Mouse (Mus musculus) cerebellum, adult 18-20 months (tissue): ENCODE results near the gene Slc11a2.
"Not testable (repeated sequence)": the region's sequence is repeated elsewhere in the genome, so short reads cannot be mapped to it uniquely, and the experiment has no call there.

ENCODE experiments used
- DNase-seq, 2 experiments: peaks; one replicate each; pipeline ENCODE4 v3.0.0; 2021

Slc11a2 gene

DNA sequence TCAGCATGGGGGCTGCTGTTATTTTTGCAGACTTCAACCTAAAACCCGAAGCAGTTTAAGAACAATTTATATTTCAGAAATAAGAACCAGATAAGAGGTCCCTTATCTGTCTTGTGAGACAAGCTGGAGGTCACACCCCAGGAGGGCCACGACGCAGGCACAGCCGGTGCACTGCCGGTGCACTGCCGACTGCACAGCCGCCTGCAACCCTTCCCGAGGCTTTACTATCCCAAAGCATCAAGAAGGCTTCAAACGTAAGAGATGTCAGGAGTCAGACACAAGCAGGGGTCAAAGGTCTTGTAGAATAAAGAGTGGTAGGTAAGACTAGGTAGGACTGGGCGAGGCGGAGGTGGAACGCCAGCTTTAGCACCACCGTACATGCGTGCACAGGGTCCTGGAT, 22.5 kb downstream of the Slc11a2 start:
- no peak for DNase-seq

- no peak for DNase-seq
These were observed 23.1 kb downstream of the Slc11a2 start for GRCm38 (mm10) chr15:100401811-100402210.

DNA sequence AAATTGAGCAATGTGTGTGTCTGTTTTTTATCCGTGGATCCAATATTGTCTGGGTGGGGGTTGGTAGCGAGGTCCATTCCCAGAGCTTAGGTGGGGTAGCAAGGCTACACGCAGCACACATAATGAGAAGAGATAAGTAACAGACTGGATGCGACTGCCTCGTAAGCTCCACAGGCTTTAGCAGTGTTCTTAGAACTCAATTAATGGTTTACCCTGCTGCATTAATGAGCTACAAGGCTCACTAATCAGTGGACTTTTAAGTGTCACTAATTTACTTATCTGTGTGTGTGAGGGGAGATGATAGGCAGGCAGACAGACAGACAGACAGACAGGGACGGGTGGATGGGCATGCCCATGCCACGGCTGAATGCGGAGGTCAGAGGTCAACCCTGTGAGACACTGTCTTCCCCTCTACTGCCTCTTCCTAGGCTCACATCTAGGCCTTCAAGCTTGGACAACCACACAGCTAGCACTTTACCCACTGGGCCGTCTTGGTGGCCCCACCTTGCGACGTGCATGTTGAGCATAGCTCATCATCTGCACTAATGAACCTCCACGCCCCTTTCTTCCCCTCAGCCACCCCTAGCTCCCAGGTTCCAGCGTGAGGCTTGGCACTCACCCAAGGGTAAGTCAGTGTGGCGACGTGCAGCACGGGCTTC, 24.2 kb downstream of the Slc11a2 start:
- DNase-seq, result no peak

DNA sequence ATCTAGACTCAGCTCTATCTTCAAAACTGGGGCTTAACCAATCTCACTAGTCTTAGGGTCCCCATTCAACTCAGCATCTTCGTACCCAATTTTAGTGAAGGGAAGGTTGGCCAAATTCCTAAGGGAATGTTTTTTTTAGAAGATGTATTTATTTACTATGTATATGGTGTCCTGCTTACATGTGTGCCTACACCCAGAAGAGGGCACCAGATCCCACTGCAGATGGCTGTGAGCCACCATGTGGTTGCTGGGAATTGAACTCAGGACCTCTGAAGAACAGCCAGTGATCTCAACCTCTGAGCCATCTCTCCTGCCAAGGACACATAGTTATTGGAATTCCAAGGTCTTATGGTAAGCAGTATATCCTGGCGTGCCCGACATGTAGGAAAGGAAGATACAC, 29.3 kb downstream of the Slc11a2 start:
- DNase-seq, result no peak

- DNase-seq, result no peak
These were observed 31.9 kb downstream of the Slc11a2 start for GRCm38 (mm10) chr15:100393016-100393415.

DNA sequence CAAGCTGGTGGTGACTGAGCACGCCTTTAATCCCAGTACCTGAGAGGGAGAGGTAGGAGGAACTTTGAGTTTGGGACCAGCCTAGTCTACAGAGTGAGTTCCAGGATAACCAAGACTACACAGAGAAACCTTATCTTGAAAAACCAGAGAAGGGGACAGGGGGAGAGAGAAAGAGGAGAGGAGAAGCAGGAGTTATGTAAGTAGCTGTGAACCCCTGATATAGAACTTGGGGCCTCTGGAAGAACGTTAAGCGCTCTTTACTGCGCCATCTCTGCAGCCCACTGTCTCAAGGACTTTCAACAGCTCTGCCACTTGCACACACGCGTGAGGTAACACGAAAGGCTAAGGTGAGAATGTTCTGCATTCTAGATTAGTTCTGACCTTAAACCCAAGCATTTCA, 33.3 kb downstream of the Slc11a2 start:
- DNase-seq, result no peak

GRCm38 (mm10) chr15:100391066-100391465, 33.8 kb downstream of the Slc11a2 start:
- no peak for DNase-seq

DNA sequence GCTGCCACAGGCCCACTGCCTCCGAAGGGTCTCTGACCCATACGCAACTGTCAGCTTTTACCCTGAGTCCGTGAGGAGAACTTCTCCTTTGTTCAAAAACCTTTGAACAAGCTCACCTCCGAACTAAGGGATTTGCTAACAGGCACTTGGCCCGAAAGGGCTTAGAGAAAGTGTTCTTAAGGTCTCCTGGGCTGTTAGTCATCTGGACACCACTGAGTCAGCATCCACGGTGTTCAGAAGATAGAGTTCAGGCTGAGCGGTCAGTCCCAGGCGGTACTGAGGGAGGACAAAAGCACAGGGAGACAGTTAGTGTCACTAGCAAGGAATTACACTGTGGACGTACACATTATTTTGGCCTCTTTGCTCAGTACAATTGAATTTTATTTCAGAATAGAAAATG, 36.0 kb downstream of the Slc11a2 start:
- DNase-seq, result no peak

- DNase-seq, result no peak
These were observed 36.5 kb downstream of the Slc11a2 start for GRCm38 (mm10) chr15:100388224-100388835.

GRCm38 (mm10) chr15:100387544-100388223, 37.2 kb downstream of the Slc11a2 start:
- DNase-seq, result no peak

DNA sequence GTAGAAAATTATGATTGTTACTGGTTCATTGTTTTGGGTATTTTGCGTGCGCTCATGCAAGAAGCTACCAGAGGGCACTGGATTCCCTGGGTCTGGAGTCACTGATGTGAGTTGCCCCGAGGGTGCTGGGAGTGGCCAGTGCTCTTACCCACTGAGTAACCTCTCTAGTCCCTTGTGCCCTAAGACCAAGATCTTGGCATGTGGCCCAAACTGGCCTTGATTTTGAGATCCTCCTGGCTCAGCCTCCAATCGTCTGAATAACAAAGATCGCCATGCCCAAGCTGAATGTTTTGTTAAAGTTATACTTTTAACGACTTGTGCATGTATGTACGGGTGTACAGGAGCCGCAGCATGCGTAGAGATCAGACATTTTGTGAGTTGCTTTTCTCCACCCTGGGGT, 39.2 kb downstream of the Slc11a2 start:
- DNase-seq, result no peak

DNA sequence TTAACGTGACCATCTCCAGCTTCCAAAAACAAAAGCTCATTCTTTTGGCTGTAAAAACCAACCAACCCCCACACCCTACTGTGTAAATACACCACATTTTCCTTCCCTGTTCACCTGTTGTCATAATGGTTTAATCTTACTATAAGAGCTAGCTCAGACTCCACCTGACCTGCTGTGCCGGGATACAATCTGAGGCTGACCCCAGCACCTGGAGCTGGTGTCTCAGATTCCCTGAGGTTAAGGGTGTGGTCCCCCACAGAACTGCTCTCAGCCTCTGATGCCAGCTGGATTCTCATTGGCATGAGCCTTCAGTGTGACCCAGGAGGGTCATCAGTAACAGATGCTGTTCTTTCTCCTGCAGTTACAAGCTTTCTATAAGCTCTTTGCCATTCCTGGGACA, 44.8 kb downstream of the Slc11a2 start:
- DNase-seq, result no peak

- DNase-seq, result no peak
These were observed 45.2 kb downstream of the Slc11a2 start for GRCm38 (mm10) chr15:100379658-100380057.

DNA sequence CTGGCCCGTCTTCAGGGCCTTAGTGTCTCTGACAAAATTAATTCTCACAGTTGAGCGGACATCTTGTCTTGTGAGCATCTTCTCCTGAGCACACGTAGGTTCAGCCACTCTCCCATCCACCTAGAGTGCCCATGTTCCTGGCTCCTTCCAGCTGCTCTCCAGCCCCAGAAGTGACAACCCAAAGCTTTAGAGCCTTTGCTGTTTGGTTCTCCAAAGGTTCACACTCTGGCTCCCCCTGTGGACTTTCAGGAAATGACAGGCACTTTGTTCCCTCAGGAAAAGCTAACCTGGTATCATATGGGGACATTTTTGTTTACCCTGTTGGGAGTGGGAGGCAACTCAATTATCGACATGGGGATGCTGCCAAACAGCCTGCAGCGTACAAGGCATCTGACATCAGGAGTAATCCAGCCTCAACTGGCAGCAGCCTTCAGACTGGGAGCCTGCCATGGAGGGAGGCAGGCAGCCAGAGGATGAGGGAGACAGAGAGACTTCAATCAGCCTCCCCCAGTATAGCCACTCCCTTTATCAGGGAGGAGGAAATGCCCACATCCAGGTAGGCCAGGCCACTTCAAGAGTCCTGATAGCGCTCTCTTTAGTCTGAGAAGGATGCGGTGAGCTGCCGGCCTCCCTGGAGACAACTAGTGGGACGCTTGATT, 46.9 kb downstream of the Slc11a2 start:
- not testable (repeated sequence) for DNase-seq

DNA sequence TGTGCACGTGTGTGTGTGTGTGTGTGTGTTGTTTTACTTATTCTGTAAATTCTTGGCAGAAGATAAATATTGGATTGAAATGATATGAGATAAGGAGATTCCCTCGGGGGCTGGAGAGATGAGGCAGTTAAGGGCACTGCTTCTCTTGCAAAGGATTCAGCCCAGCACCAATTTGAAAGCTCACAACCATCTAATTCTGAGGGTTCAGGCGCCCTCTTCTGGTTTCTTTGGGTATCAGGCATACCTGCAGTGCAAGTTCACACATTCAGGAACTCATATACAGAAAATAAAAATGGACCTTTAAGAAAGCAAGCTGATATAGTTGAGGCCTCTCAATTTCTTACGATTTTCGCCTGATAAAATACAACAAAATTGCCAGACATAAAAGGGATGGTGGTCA, 49.8 kb downstream of the Slc11a2 start:
- peak; percentile 52 to 56 for DNase-seq

DNA sequence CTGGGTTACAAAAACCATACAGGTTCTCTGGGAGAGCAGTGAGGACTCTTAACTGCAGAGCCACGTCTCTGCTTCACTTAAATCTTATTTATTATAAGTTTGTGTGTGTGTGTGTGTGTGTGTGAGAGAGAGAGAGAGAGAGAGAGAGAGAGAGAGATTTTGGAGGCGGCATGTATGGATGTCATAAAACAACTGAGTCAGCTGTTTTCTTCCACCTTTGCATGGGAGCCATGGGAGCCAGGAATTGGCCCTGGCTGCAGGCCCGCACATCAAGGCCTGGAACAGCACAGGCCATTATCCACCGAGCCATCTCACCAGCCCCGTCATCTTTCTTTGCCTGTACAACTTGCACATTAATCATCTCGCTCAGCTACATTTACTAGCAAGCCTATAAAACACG, 57.8 kb downstream of the Slc11a2 start:
- no peak for DNase-seq

DNA sequence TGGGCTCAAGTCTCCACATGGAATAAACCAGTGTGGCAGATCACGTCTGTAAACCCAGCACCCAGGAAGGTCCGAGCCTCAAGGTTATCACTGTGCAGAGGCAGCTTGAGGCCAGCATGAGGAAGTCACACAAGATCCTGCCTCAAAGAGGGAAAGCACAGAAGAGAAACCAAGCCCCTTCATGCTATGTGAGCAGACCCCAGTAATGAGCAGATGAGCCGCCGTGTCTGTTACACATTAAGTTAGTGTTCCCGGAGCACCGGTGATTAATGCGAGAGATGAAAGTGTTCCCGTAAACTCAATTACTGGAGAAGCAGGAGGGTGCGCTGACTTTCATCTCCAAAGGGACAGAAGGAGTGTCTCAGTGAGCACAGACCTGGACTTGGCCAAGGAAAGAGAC, 58.9 kb downstream of the Slc11a2 start:
- DNase-seq, result not testable (repeated sequence)

GRCm38 (mm10) chr15:100364242-100364641, 60.6 kb downstream of the Slc11a2 start, which contains the start of gene Higd1c:
Gene Higd1c (plus strand): TSS chr15:100364542.
- DNase-seq, result no peak

GRCm38 (mm10) chr15:100355876-100356275, 69.0 kb downstream of the Slc11a2 start:
- no peak for DNase-seq

- DNase-seq, result not testable (repeated sequence)
These were observed 71.5 kb downstream of the Slc11a2 start for GRCm38 (mm10) chr15:100353399-100353798.

DNA sequence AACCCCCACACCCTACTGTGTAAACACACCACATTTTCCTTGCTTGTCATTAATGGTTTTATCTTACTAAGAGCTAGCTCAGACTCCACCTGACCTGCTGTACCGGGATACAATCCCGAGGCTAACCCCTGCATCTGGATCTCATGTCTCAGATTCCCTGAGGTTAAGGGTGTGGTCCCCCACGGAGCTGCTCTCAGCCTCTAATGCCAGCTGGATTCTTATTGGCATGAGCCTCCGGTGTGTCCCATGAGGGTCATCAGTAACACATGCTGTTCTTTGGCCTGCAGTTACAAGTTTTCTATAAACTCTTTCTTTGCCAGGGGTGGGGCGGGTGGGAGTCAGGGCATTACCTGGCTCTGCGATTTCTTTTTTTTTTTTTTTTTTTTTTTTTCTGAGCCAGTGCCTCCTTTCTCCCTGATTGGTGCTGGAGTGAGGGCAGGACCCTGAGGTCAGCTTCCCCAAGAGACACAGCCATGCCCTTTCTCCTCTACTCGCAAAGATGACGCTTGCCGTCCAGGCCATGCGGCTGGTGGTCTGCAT, 72.1 kb downstream of the Slc11a2 start, which contains the start of the genes Methig1 and Mettl7a2:
Methig1 (plus strand) TSS at position 439 of the 540 bp plus-strand sequence.
Mettl7a2 (plus strand) TSS at position 490 of the 540 bp plus-strand sequence.
- no peak for DNase-seq

- DNase-seq, result no peak
These were observed 73.3 kb downstream of the Slc11a2 start for GRCm38 (mm10) chr15:100351501-100352060.

DNA sequence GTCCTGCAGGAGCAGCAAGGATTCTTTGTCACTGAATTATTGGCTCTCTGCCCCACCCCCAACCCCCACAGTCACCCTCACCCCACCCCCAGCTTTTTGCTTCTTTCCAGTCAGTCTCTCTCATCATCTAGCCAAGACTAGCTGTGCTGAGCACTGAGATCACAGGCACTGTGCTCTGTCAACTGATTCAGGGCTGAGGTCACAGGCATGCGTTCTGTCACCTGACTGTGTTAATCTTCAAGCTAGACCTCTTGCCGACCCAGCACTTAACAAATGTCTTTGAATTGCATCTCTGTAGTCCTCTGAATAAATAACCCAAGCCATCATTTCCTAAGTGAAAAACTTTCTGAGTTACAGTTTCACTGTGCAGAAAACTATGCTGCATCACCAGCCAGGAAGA, 75.4 kb downstream of the Slc11a2 start:
- DNase-seq, result no peak
